Mouse (Mus musculus) cerebellum, adult 2 months (tissue): ENCODE measurements around the gene Ttll11.

Experiments used
- CTCF ChIP-seq: fragments of 200-500 bp; IDR thresholded peaks from 2 replicates; pipeline ENCODE4 v1.5.1; 2011; ENCODE audit warnings: low read depth, mild to moderate bottlenecking, control low read depth, low read length, moderate library complexity, borderline replicate concordance; ENCODE audit not compliant: insufficient read depth
- POLR2A ChIP-seq: fragments of 200-500 bp; IDR thresholded peaks from 2 replicates; pipeline ENCODE4 v1.6.1; 2011; ENCODE audit warnings: low read length, control low read depth, borderline replicate concordance; ENCODE audit not compliant: insufficient read depth

DNA sequence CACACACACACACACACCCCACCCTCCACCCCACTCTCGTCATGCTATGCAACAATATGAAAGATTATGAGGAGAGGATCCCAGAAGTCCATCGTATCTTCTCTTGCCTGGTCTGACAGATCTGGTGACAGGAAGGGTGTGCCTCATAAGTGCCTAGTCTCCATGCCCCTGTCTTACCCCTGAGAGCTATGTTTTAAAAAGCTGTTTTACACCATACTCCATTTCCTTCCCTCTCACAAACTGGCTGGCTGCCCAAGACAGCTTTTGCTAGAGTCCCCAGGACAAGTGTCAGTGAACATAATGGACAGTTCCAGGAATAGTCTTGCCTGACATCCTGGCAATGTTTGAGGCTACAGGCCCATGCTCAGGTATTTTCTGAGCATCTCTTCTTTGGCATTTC lies 78.9 kb downstream of the Ttll11 start:
- TF ChIP-seq CTCF: no peak
- TF ChIP-seq POLR2A: no peak
